Comparison of ENCODE assay signal across 28 mouse cellular contexts in the genomic region with DNA sequence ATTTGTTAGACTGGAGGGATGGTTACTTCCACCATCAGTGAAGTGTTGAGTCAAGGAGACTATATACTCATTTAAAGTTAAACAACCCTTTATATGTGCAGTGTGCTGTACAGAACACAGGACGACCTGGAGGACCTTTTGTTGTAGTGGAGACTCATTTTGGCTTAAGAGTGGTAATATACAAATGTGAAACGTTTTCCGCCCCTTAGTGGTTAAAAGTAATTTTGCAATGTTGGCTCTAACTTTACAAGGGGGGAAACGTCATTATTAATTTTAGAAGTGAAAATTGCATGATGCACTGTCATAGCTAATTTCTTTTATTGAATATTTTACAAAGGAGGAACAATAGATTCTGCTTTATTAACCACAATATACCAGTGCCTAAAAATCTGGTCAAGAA. TPM values are rescaled to one million over a fixed set of nuclear protein-coding genes. Genes with fewer than 3 reads are reported as not detected.
DNase-seq lines count a peak whose midpoint lies in the region; ATAC-seq and TF ChIP-seq lines count a peak whose summit lies in the region.
"Had no signal": no experiment of that assay in that cellular context is flagged by ENCODE, and none has a peak within 500 bp of the region (broad histone marks: within the 10 kb centered on the region; RNA-seq: fewer than 3 reads in every experiment).

No protein-coding gene starts in this region.

- H3K27ac ChIP-seq in heart, embryonic 12.5 days (ENCODE audit: poor library complexity, severe bottlenecking), result no peak overlapping the region
- H3K27ac ChIP-seq: embryonic facial prominence, embryonic 10.5 days; forebrain, embryonic 15.5 days; hindbrain, postnatal 0 days had no signal

- no peak overlapping the region for H3K4me3 ChIP-seq in heart, embryonic 12.5 days
- no peak overlapping the region for H3K4me3 ChIP-seq in lung, adult 2 months (replicated peaks; ENCODE audit: extremely low read depth, low read depth, low read length)
- H3K4me3 ChIP-seq: embryonic facial prominence, embryonic 10.5 days; forebrain, embryonic 15.5 days had no signal

- no peak for TF ChIP-seq CTCF in lung, adult 2 months (IDR thresholded peaks at IDR 0.05; ENCODE audit: insufficient read depth, low read length)

- no peaks in the 10 kb centered on the region for H3K36me3 ChIP-seq in heart, embryonic 12.5 days
- H3K36me3 ChIP-seq: embryonic facial prominence, embryonic 10.5 days; forebrain, embryonic 15.5 days had no signal

- TF ChIP-seq POLR2A in lung, adult 2 months (IDR thresholded peaks at IDR 0.05; ENCODE audit: borderline replicate concordance, extremely low read depth, low read depth, low read length), result no peak

- no peak overlapping the region for H3K4me2 ChIP-seq in heart, embryonic 12.5 days
- H3K4me2 ChIP-seq: forebrain, embryonic 15.5 days had no signal

- DNase-seq in cerebellum, adult 9-10 months, result peak; percentile 34
- DNase-seq in cerebellum, adult 18-20 months, result no peak
- DNase-seq in heart, adult 8-10 months (ENCODE audit: low spot score), result peak; percentile 7
- DNase-seq in lung, postnatal 14 days, result peak; percentile 13
- DNase-seq in lung, adult 2 months, result no peak
- DNase-seq in B cell, adult 2 months, result peak; percentile 16 to 26
- no peak for DNase-seq in testis, postnatal 14 days (ENCODE audit: low spot score)
- DNase-seq: cerebellum, adult 11-12 months; gastrocnemius, postnatal 36 days; midbrain, embryonic 14.5 days had no signal

- H3K9ac ChIP-seq in heart, embryonic 12.5 days, result no peak overlapping the region
- H3K9ac ChIP-seq: forebrain, embryonic 15.5 days had no signal

- 0 out of 2 replicates have a peak, but pooled peaks cover 3% of the 10 kb centered on the region for H3K27me3 ChIP-seq in heart, embryonic 12.5 days (replicated peaks)
- H3K27me3 ChIP-seq: CH12.LX; forebrain, embryonic 15.5 days had no signal

- H3K4me1 ChIP-seq in heart, embryonic 12.5 days (replicated peaks), result peaks cover 7% of the 10 kb centered on the region; the same call in 1 of the 2 replicates
- no peaks in the 10 kb centered on the region for H3K4me1 ChIP-seq in lung, adult 2 months (ENCODE audit: control insufficient read depth, insufficient read depth, low read length)

- 75% methylated on average over 4 of the region's 4 CpGs for WGBS in heart, embryonic 12.5 days
- 59% methylated on average over 4 of the region's 4 CpGs for WGBS in lung, adult 2 months

- H3K9me3 ChIP-seq in heart, embryonic 12.5 days (replicated peaks), result no peaks in the 10 kb centered on the region; the same call in 1 of the 2 replicates
- H3K9me3 ChIP-seq: embryonic facial prominence, embryonic 10.5 days; forebrain, embryonic 15.5 days had no signal

- no peak for ATAC-seq in heart, embryonic 12.5 days (ENCODE audit: insufficient number of reproducible peaks, low FRiP score)
- ATAC-seq: forebrain, embryonic 15.5 days; hindbrain, postnatal 0 days; intestine, embryonic 16.5 days had no signal

RNA-seq across cellular contexts. Expression of gene Npvf, which starts 13.9 kb away (rescaled TPM):
- not detected for total RNA-seq in heart, adult 8-10 months (2022)
- polyA plus RNA-seq in heart, embryonic 12.5 days (2016; fragmentation: Nextera tagmentation; extraction: Ambion mirVana), result 0.32 TPM in 1 of 2 replicates, not detected in the other
- polyA plus RNA-seq in lung, adult 2 months (2012; rRNA removed), result not detected in 2 replicates
- total RNA-seq: CH12.LX; gastrocnemius, postnatal 36 days; heart, postnatal 10 days; hindbrain, postnatal 0 days; layer of hippocampus, postnatal 10 days; liver, adult 2 months; megakaryocyte-erythroid progenitor cell, adult 5-6 weeks; MEL had no signal
- polyA plus RNA-seq: cortical plate, adult 2 months; embryonic facial prominence, embryonic 10.5 days; hindbrain, embryonic 11.5 days; hindbrain, postnatal 0 days; intestine, embryonic 16.5 days; limb, embryonic 11.5 days; liver, adult 2 months; liver, embryonic 16.5 days; neural tube, embryonic 11.5 days; small intestine, adult 2 months; stomach, embryonic 16.5 days had no signal

RNA-seq across cellular contexts. Expression of gene 4921507P07Rik, which starts 43.9 kb away (rescaled TPM):
- under 1 TPM; 0.25 to 0.37 (median 0.27) TPM for total RNA-seq in heart, adult 8-10 months (2022)
- 0.26 and 0.53 TPM in 2 replicates for polyA plus RNA-seq in heart, embryonic 12.5 days (2016; fragmentation: Nextera tagmentation; extraction: Ambion mirVana)
- polyA plus RNA-seq in lung, adult 2 months (2012; rRNA removed), result 0.32 and 0.34 TPM in 2 replicates
- total RNA-seq: CH12.LX; liver, adult 2 months had no signal
- polyA plus RNA-seq: small intestine, adult 2 months had no signal

Comparison
In these comparisons a context has a peak if more than half of its experiments do, and no peak if none do; other contexts are left out.
1. DNase-seq: peak in cerebellum, adult 9-10 months (single experiment), heart, adult 8-10 months (single experiment), lung, postnatal 14 days (single experiment) and B cell, adult 2 months (2 of 2); none in cerebellum, adult 18-20 months (0 of 2), lung, adult 2 months (single experiment) and testis, postnatal 14 days (single experiment).